Mouse (Mus musculus) myocyte (in vitro differentiated cells): Measurements from ENCODE around the gene Meis3.

Experiments used
- MYOD1 ChIP-seq, 3 experiments: IDR thresholded peaks; one replicate each; pipeline ENCODE4 v1.6.1; 2011; ENCODE audit warnings: control low read depth in 2 of 3, low read depth in 2 of 3, mild to moderate bottlenecking in 2 of 3, moderate library complexity in 1 of 3; ENCODE audit not compliant: insufficient read length in 2 of 3, control insufficient read depth in 1 of 3
- MYOG ChIP-seq, 3 experiments: IDR thresholded peaks; one replicate each; pipeline ENCODE4 v1.6.1; 2011; ENCODE audit warnings: control low read depth in 2 of 3, low read depth in 2 of 3, mild to moderate bottlenecking in 2 of 3; ENCODE audit not compliant: insufficient read length in 2 of 3, control insufficient read depth in 1 of 3, insufficient read depth in 1 of 3
- POLR2A ChIP-seq: IDR thresholded peaks from one replicate; pipeline ENCODE4 v1.6.1; 2011; ENCODE audit warnings: low read depth, mild to moderate bottlenecking, control low read depth, moderate library complexity; ENCODE audit not compliant: insufficient read length
- POLR2AphosphoS2 ChIP-seq: IDR thresholded peaks from one replicate; pipeline ENCODE4 v1.6.1; 2011; ENCODE audit warnings: low read depth, control low read depth; ENCODE audit not compliant: insufficient read length
- REST ChIP-seq: IDR thresholded peaks from one replicate; pipeline ENCODE4 v1.6.1; 2011; ENCODE audit warnings: mild to moderate bottlenecking, control low read depth, moderate library complexity; ENCODE audit not compliant: insufficient read depth, insufficient read length
- TCF3 ChIP-seq: IDR thresholded peaks from one replicate; pipeline ENCODE4 v1.6.1; 2011; ENCODE audit warnings: low read depth, control low read depth; ENCODE audit not compliant: insufficient read length
- USF1 ChIP-seq: IDR thresholded peaks from one replicate; pipeline ENCODE4 v1.6.1; 2011; ENCODE audit warnings: low read depth, mild to moderate bottlenecking, control low read depth, moderate library complexity

- TF ChIP-seq POLR2A = no peak
- TF ChIP-seq USF1 = no peak
- TF ChIP-seq POLR2AphosphoS2 = no peak
- TF ChIP-seq REST = no peak
- no peak for TF ChIP-seq MYOG (IDR thresholded peaks at IDR 0.05; ENCODE audit: control insufficient read depth in 1 of 3, insufficient read depth in 1 of 3, insufficient read length in 2 of 3, low read depth in 2 of 3)
- TF ChIP-seq TCF3 = no peak
- no peak for TF ChIP-seq MYOD1 (IDR thresholded peaks at IDR 0.05; ENCODE audit: control insufficient read depth in 1 of 3, insufficient read length in 2 of 3, low read depth in 2 of 3)
Observed at GRCm38 (mm10) chr7:16128344-16128743, 46.5 kb upstream of the Meis3 start.
